Mouse (Mus musculus) kidney, adult 2 months (tissue): ENCODE data around the gene Zdhhc17. TPM values are rescaled to one million over a fixed set of nuclear protein-coding genes. Genes with fewer than 3 reads are reported as not detected.
A peak's percentile ranks its signal among the peaks of the same experiment; 100 is the strongest.

Experiments used
- DNase-seq: peaks from one replicate; pipeline ENCODE4 v3.0.0; 2021
- H3K27ac ChIP-seq: fragments of 200-500 bp; 2 replicates; pipeline ENCODE4 v1.5.1; 2012; ENCODE audit warnings: low read depth, low read length, control low read depth, inconsistent platforms; ENCODE audit not compliant: insufficient read depth
- H3K27me3 ChIP-seq: fragments of 200-500 bp; replicated peaks from 2 replicates; pipeline ENCODE4 v1.6.1; 2012; ENCODE audit warnings: mild to moderate bottlenecking, moderate library complexity, low read length, inconsistent platforms; ENCODE audit not compliant: control insufficient read depth, insufficient read depth
- H3K36me3 ChIP-seq: fragments of 200-500 bp; 2 replicates; pipeline ENCODE4 v1.6.1; 2012; ENCODE audit warnings: mild to moderate bottlenecking, moderate library complexity, low read length, inconsistent platforms; ENCODE audit not compliant: control insufficient read depth, insufficient read depth
- H3K4me1 ChIP-seq: fragments of 200-500 bp; 2 replicates; pipeline ENCODE4 v1.6.1; 2011; ENCODE audit warnings: low read length; ENCODE audit not compliant: control insufficient read depth, insufficient read depth
- H3K4me3 ChIP-seq: fragments of 200-500 bp; 2 replicates; pipeline ENCODE4 v1.5.1; 2011; ENCODE audit warnings: mild to moderate bottlenecking, low read depth, low read length, control low read depth; ENCODE audit not compliant: insufficient read depth
- CTCF ChIP-seq: fragments of 200-500 bp; conservative IDR thresholded peaks from 2 replicates; pipeline ENCODE4 v1.5.1; 2011; ENCODE audit warnings: low read depth, mild to moderate bottlenecking, control low read depth, low read length, moderate library complexity, mixed read lengths; ENCODE audit not compliant: insufficient read depth, insufficient read length
- POLR2A ChIP-seq: fragments of 200-500 bp; IDR thresholded peaks from one replicate; pipeline ENCODE4 v1.6.1; 2011; ENCODE audit warnings: low read depth, low read length, control low read depth
- WGBS: fragments of 180-500 bp; shearing (Covaris S2); methylation state at CpG from one replicate; pipeline ENCODE4 v1.1.7; 2018; 5-methylcytosine and 5-hydroxymethylcytosine counted together
- polyA plus RNA-seq: library from polyadenylated mRNA; depleted of rRNA; stranded (reverse); fragments of >200 nt; gene quantifications from 2 replicates; pipeline ENCODE4 v1.2.3, GENCODE M21; 2012; rRNA removed

Gene Zdhhc17
- 15.9 and 16.5 TPM in 2 replicates for polyA plus RNA-seq

DNA sequence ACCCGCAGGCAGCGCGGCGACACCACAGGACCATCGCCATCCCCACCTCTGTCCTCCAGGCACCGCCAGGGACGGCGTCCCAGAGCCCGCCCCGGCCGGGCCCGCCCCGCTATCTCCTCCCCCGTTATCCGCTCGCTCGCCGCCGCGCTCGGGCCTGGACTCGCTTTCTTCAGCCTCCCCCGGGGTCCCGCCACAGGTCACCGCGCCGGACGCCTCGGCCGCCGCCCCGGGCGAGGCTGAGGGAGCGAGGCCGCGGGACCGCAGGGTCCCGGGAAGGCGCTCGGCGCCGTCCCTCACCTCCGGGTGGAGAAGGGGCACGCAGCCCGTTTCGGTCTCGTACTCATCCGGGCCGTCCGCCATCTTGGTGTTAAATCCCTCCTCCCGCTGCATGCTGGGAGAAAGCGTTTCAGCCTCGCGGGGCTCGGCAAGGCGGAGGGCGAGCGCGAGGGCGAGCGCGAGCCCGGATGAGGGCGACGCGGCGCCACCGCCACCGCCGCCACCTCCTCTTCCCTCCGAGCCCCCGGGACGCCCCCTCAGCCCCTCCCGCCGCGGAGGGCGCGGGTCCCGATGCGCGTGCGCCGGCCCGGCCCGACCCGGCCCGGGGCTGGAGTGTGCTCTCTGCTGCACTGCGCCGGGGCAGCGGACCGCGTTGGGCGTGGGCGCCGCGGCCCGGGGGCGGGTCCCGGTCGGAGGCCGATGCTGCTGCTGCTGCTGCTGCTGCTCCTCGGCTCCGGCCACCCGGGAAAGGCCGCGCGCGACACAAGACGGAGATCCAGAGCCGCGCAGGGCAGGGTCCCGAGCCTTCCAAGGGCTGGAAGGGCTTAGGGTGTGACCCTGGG, at the start of gene Zdhhc17:
Gene Zdhhc17 (minus strand): TSS at position 500 of the 839 bp plus-strand sequence.
- no peaks in the 10 kb centered on the region for H3K36me3 ChIP-seq
- 1% methylated on average over 89 of the region's 112 CpGs for WGBS
- no peaks in the 10 kb centered on the region for H3K27me3 ChIP-seq
- H3K27ac ChIP-seq, result peak within 1 kb of the TSS; percentile 98
- peak; percentile 94 for DNase-seq
- TF ChIP-seq POLR2A (peak; percentile 89), CTCF (no peak)
- H3K4me3 ChIP-seq, result peak within 1 kb of the TSS; percentile 80
- peaks cover 3% of the 10 kb centered on the region; the same call in 1 of the 2 replicates for H3K4me1 ChIP-seq

DNA sequence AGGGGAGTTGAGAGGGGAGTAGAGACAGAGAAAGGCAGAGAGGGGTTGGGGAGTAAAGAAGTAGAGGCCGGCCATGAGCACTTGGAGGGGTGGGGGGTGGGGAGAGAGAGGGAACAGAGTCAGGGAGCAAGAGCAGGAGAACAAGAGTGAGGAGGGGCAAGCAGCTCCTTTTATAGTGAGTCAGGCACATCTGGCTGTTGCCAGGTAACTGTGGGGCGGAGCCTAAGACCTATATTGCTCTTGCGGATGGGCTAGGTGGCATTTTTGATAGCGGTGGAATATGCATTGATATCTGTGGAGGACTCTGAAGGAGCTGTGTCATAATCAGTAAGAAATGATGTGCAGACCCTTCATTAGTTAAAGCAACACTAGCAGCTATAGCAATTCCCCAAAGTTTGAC, 45.8 kb upstream of the Zdhhc17 start:
- Histone ChIP-seq H3K27me3 (no peaks in the 10 kb centered on the region), H3K27ac (no peak overlapping the region), H3K36me3 (no peaks in the 10 kb centered on the region), H3K4me1 (no peaks in the 10 kb centered on the region), H3K4me3 (no peak overlapping the region)
- no peak for DNase-seq
- TF ChIP-seq POLR2A (no peak), CTCF (no peak)
- WGBS, result 71% methylated on average over 4 of the region's 4 CpGs

DNA sequence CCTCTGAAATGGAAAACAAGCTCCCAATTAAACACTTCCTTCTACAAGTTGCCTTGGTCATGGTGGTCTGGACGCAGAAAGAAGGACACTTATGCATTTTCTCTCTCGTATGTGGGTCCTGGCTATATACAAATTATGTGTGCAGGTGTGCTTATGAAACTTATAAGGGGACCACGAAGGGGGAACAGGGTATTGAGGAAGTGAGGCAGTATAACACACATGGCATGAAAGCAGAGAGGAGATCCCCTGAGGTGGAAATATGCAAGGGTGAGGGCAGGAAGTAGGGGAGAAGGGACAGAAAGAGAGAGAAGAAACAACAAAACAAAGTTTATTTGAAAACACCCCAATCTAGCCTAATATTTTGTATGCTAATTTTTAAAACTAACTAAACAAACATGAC, 41.7 kb upstream of the Zdhhc17 start:
- no peaks in the 10 kb centered on the region for H3K4me1 ChIP-seq
- DNase-seq, result no peak
- no peaks in the 10 kb centered on the region for H3K36me3 ChIP-seq
- H3K27me3 ChIP-seq, result no peaks in the 10 kb centered on the region
- TF ChIP-seq POLR2A (no peak), CTCF (no peak)
- H3K27ac ChIP-seq, result no peak overlapping the region
- 87% methylated on average over 3 of the region's 3 CpGs for WGBS
- H3K4me3 ChIP-seq, result no peak overlapping the region

DNA sequence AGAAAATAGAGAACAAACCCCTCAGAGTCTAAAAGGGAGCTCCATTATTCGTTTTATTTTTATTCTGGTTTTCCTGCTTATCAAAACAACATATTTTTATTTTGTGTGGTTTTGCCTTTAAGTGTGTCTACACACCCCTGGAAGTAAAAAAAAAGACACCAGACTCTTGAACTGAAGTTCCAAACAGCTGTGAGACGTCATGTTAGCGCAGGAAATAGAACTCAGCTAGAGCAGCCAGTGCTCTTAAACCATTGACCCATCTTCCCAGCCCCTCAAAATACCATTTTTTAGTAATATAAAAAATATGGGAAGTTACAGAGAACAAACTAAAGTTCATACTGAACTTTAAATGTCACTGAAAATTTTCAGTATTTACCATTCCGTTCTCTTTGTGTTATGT, 40.6 kb upstream of the Zdhhc17 start:
- H3K27ac ChIP-seq, result no peak overlapping the region
- 73% methylated on average over 4 of the region's 4 CpGs for WGBS
- no peaks in the 10 kb centered on the region for H3K27me3 ChIP-seq
- no peaks in the 10 kb centered on the region for H3K4me1 ChIP-seq
- DNase-seq, result peak; percentile 51
- H3K4me3 ChIP-seq, result no peak overlapping the region
- no peaks in the 10 kb centered on the region for H3K36me3 ChIP-seq
- no peak for TF ChIP-seq CTCF
- no peak for TF ChIP-seq POLR2A

DNA sequence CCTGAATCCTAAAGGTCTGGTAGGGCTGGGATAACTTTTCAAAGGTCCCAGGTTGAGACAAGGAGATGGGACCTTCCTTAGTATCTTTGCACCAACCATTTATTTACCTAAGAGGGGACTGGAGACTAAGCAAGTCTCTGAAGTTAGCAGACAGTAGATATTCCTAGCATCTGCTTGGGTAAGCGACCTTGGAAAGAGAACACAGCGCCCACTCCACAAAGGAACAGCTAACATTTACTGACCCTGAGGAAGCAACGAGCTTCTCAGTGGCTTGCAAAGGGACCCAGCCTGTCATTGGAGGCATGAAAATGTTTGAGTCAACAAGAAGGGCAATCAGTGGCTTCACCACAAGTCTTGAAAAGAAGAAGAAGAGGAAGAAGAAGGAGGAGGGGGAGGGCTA, 40.1 kb upstream of the Zdhhc17 start:
- no peak for DNase-seq
- no peak for TF ChIP-seq CTCF
- no peak for TF ChIP-seq POLR2A
- Histone ChIP-seq H3K27me3 (no peaks in the 10 kb centered on the region), H3K27ac (0 out of 2 replicates have a peak overlapping the region, but pooled peaks have one; percentile 4), H3K4me1 (no peaks in the 10 kb centered on the region), H3K36me3 (no peaks in the 10 kb centered on the region), H3K4me3 (no peak overlapping the region)
- 74% methylated on average over 3 of the region's 3 CpGs for WGBS

DNA sequence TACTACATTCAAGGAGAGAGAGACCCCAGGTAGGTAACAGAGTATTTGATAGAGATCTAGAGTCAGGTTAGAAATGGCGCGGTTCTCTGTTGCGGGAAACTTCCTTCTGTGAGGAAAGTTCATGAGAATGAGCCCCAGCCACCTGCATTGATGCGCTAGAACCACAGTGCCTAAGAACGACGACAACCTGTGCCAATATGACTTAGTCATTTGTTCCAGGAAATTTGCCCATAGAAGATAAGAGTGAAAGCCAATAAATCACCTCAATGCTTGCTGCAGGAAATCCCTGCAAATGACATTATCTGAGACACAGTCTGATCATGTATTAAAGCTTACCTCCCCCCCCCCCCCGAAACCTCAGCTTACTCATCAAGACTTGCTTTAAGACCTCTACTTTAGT, 38.0 kb upstream of the Zdhhc17 start:
- H3K27ac ChIP-seq, result no peak overlapping the region
- no peaks in the 10 kb centered on the region for H3K36me3 ChIP-seq
- no peaks in the 10 kb centered on the region for H3K4me1 ChIP-seq
- H3K4me3 ChIP-seq, result no peak overlapping the region
- WGBS, result 74% methylated on average over 7 of the region's 7 CpGs
- H3K27me3 ChIP-seq, result no peaks in the 10 kb centered on the region
- peak; percentile 72 for DNase-seq
- TF ChIP-seq CTCF (no peak), POLR2A (no peak)

DNA sequence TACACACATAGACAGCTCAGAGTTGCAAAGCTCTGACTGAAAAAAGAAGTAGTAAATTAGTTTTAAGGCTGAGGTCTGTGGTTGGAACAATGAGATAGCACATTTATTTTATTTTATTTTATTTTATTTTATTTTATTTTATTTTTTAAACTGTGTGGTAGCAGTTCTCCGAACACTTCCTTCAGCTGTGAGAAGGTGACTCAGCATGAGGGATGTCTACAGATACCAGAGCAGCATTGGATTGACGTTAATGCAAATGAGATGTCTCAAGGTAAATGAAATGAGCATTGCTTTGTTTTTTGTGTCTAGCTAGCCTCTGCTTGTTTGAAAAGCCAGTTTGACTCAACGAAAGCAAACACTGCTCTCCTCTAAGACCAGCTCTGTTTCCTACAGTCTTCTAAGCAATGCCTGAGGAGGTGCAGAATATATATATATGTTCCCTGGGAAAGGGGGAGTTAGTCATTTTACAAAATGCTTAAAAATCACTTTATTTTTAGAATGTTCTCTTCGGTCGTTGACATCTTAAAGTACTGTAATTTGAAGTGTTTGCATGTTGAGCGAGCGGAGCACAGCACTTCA, 30.2 kb upstream of the Zdhhc17 start:
- no peak overlapping the region for H3K27ac ChIP-seq
- no peak for TF ChIP-seq CTCF
- TF ChIP-seq POLR2A, result no peak
- WGBS, result 78% methylated on average over 7 of the region's 7 CpGs

More for the DNA sequence above, 30.2 kb upstream of the Zdhhc17 start:
- Histone ChIP-seq H3K4me1 (no peaks in the 10 kb centered on the region), H3K4me3 (no peak overlapping the region), H3K36me3 (no peaks in the 10 kb centered on the region), H3K27me3 (no peaks in the 10 kb centered on the region)
- DNase-seq, result no peak
